Mouse (Mus musculus): Measurements from ENCODE around the gene Megf8. TPM values are rescaled to one million over a fixed set of nuclear protein-coding genes. Genes with fewer than 3 reads are reported as not detected.

Gene Megf8
- total and polyA plus RNA-seq, 3 experiments, result 37.1 to 102 (median 41.5) TPM

DNA sequence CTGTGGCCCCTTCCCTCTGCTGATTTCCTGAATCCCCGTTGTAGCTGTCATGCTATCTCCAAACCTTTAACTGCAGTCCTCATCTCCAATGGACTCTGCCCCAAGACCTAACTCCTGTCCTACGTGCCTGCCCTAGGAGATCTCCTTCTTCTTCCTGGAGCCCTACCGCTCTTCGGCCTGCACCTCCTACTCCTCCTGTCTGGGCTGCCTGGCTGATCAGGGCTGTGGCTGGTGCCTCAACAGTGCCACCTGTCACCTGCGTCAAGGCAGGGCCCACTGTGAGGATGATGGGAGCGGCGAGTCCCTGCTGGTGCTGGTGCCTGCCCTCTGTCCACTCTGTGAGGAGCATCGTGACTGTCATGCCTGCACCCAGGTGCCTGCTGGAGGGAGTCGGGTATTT lies 22.4 kb downstream of the Megf8 start:
- DNase-seq, result no peak

DNA sequence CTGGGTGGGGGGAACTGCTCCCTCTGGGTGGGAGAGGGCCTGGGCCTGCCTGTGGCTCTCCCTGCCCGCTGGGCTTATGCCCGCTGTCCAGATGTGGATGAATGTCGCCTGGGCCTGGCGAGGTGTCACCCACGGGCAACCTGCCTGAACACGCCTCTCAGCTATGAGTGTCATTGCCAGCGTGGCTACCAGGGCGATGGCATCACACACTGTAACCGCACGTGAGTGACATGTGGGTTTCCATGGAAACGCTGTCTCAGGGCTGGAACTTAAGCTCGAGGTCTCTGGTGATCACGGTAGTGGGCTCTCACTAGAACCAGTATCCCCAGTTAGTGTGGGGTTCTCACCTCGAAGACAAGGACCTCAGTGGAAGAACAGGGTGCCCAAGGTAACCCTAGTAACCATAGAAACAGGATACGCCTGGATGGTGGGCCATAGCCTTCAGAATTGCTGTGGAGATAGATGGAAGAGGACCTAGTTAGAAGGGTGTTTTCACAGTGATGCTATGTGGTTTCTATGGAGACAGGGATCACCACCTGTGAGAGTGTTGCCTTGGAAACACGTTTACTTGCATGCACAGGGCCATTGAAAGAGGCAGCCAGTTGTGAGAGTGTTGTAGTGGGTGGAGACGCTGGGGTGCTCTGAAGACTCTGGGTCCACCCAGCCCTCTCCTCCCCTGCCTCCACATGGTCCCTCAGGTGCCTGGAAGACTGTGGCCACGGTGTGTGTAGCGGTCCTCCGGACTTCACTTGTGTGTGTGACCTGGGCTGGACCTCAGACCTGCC lies 24.2 kb downstream of the Megf8 start:
- DNase-seq, result no peak

DNA sequence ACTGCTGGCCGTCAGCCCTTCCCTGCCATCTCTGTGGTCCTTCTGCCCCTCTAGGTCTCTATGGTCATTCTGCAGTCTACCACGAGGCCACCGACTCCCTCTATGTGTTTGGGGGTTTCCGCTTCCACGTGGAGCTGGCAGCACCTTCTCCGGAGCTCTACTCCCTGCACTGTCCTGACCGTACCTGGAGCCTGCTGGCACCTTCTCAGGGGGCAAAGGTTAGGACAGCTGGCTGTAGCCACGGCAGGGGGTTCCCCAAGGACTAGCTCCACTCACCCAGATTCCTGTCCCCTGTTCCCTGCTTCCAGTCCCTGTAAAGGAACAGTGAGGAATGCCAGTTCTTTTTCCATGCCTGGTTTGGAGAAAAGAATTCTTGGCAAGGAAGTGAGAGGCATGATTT lies 31.9 kb downstream of the Megf8 start:
- no peak for DNase-seq

DNA sequence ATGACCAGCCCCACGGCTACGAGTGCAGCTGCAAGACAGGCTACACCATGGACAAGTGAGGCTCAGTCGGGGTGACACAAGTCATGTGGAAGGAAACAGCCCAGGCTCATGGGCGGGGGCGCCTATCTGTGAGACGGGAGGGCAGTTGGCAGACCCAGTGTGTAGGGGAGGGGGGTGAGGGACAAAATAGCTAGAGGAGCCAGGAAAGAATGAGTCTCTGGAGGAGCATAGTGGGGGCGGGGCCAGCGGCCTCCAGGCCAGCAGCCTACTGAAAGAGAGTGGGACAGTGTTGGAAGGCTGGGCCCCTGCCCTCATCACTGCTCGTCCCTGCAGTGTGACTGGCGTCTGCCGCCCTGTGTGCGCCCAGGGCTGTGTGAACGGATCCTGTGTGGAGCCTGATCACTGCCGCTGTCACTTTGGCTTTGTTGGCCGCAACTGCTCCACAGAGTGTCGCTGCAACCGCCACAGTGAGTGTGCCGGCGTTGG lies 41.8 kb downstream of the Megf8 start:
- DNase-seq, result no peak

DNA sequence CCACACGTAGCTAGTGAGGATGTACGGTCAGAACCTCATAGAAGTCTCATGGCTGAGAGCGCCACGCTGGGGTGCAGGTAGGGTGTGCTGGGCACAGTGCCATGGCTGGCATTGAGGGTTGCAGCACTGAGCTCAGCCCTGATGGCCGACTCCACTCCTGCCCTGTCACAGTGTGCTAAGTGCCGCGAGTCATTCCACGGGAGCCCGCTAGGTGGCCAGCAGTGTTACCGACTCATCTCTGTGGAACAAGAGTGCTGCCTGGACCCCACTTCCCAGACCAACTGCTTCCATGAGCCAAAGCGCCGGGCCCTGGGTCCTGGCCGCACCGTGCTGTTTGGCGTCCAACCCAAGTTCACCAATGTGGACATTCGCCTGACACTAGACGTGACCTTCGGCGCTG lies 46.2 kb downstream of the Megf8 start:
- DNase-seq, result peak; percentile 69

DNA sequence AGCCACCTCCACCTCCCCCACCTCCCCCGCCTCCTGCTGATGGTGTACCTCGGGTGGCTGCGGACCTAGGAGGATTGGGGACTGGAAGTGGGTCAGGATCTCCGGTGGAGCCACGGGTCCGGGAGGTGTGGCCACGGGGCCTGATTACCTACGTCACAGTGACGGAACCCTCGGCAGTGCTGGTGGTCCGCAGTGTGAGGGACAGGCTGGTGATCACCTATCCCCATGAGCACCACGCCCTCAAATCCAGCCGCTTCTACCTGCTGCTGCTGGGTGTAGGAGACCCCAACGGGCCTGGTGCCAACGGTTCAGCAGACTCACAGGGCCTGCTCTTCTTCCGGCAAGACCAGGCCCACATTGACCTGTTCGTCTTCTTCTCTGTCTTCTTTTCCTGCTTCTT lies 46.7 kb downstream of the Megf8 start:
- no peak for DNase-seq

DNA sequence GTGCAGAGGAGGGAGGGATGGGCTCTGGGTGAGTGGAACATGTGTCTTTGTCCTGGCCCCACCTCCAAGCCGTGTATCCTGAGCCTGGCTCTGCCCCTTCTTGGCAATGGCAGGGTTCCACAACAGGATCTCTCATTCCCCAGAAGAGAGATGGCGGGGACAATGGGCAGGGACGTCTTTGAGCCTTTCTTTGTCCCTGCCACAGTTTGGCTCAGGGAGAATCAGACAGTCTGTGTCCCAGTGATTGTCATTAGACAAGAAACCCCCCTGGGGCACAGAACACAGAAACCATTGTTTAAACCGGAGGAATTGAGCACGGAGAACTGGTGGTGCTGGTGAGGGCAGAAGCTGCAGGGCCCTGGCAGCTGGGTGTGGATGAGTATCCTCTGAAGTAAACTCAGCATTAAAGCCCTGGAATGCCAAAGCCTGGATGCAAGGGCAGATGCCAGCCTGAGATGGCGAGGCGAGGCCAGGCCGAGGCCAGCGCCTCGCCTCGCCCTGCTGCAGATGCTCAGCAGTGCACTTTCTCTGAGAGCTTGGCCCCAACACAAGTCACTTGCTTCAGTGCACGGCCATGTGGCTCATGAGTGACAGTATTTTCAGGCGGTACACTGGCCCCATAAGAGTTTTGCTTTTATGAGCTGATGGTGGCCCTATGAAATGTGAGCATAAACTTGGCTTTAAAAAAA lies 49.1 kb downstream of the Megf8 start:
- no peak for DNase-seq

DNA sequence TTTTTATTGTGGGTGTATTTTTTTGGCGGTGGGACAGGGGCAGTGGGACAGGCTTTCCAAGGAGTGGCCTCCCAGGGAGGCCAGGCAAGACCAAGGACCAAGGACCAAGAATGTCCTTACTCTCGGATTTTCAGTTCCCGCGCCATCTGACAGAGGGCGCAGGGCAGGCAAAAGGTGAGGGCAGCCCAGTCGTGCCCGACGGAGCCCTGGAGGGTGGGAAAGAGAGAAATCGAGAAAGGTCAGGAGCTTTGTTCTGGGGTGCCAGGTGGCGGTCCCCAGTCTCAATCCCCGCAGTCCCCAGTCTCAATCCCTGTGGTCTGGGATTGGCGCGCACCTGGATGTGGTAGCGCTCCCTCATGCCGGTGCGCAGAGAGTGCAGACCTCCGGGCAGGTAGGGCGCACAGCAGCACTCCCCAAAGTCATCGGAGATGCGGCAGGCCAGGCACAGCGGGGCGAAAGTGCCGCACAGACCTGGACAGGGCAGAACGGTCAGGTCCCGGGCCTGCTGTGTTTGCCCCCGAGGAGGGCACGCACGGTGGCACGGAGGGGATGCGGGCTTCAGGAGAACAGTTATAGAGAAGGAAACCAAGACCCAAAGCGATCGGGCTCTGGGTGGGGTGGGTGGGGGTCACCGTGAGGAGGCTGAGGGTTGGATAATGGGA lies 50.8 kb downstream of the Megf8 start:
- peak; percentile 56 for DNase-seq

DNA sequence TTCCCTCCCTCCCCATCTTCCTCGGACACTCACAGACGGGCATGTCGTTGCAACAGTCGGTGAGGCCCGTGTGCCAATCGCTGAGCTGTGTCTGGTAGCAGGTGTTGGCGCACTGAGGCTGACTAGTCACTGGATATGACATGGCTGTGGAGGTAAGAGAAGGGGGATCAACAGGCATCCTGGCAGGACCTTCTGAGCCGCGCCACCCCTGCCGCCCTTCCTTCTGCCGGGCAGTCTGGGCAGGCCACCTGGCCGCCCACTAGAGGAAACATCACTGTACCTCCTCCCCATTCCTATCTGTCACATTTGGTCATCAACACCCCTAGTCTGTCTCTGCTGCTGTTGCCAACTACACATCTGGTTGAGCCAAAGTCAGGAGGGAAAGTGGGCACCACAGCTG lies 51.4 kb downstream of the Megf8 start:
- no peak for DNase-seq

DNA sequence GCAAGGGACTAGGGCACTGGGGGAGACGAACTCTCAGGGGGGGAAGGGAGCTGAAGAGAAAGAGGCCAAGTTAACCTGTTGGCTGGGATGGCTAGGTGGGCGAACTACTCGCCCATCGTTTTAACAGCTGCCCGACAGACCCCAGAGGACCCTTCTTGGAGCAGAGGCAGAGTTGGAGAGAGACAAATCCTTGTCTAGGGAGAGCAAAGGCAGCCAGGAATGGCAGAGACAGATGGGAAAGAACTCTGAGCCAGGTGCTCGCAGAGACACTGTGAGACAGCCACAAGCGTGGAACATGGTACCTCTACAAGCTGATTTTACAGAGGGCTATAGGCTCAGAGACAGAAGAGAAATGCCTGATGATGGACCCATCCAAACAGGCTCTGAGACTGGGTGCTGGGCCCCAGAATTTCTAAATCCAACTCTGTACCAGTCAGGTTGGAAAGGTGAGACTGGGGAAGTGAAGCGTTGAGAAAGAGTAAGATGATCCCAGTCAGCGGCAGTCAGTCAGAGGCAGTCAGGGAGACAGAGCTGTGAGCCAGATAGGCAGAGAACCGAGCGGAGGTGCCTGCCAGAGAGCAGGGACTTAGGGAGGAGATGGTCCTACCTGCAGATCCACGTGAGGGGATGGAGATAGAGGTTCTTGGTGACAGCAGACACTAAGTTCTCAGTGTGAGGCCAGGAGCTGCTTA lies 52.2 kb downstream of the Megf8 start, which contains the start of gene Cnfn:
Cnfn (minus strand) TSS at position 667 of the 692 bp plus-strand sequence.
- DNase-seq, result no peak

DNA sequence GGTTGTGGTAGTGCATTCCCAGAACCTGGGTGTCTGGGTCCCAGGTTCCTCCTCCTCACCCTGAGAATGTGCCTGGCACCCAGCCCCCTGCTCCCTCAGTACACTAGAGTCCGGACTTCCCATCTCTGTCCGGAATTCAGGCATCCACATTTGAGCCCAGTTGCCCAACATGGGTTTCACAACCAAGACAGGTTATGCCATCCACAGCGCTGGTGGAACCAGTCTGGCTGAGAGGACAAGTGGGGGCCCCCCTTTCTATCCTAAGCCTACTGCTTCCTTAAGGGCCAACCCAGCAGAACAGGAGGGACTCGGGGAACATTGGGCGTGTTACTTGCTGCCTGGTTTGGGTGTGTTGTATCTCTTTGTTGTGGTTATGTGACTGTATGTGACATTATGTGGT lies 55.5 kb downstream of the Megf8 start:
- DNase-seq, result no peak

DNA sequence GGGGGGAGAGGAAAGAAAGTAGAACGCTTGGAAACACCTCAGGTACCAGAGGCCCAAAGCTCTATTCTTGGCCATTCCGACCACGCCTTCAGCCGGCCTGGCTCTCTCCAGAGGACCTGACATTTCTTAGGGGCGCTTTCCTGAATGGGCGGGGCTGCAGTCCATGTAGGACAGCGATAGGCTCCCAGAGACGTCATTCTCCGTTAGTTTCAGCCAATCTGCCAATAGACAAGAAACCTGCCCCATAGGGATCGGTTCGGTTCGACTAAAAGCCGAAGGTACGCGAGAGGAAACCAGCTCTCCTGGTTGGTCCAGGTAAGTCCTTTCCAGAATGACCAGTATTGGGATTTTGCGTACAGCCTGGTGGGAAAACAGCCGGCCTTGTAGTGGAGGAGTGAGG lies 59.6 kb downstream of the Megf8 start:
- peak; percentile 94 for DNase-seq

DNA sequence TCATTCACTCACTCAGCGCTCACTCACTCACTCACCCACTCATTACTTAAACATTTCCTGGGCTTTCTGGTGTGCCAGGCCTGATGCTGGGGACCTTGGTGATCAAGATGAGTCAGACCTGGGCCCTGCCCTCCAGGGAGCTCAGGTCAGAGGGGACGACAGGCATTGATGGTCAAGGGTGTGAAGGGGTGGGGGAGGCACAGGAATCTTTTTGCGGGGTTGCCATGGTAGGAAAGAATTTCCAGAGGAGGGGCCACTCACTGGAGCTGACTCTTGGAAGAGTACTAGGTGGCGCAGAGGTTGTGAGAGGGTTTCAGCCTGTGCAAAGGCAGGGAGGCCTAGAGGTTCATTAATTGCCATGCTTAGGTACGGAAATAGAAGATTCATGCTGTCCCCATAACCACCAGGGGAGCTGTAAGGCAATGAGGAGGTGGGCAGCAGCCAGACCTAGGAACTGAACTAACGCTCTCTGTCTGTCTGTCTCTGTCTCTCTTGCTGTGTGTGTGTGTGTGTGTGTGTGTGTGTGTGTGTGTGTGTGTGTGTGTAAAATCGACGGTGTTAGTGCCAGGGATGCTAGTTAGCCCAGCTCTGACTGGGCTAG lies 60.2 kb downstream of the Megf8 start:
- DNase-seq, result peak; percentile 88

DNA sequence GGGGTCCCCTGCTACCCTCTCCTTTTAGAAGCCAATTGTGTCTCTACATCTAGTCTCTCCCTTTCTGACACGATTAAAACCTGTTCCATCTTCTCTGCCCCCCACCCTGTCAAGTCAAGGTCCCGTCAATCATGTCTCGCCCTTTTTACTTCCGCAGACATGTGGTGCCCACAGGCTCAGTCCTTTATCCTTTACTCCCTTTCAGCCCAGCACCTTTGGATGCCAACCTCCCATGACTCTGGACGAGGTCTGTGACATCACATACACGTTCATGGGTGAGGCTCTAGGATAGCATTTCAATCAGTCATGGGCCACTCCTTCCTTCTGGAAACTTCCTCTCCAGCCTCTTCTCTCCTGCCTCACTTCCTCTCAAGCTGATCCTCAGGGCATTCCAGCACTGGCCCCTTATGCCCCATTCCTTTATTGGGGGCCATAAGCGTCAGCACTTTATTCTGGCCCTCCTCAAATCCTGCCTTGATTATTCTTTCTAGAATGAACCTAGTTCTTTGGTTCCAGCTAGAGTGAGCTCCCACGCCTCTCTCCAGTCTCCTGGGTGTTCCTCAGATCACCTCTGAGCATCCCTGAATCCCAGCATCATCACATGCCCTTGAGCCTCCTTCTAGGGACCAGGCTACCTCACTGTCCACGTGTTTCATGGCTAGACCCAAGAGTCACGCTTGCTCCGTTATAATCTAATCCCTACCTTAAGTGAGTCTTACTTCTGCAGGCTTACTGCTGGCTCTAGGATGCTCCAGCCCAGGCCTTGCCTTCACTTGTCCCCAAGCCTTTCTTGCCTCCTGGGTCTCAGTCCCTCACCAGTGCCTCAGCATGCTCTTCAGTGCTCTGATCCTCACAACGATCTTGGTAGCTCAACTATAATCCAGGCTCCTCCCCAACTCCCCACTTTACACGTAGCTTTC lies 61.5 kb downstream of the Megf8 start:
- no peak for DNase-seq

DNA sequence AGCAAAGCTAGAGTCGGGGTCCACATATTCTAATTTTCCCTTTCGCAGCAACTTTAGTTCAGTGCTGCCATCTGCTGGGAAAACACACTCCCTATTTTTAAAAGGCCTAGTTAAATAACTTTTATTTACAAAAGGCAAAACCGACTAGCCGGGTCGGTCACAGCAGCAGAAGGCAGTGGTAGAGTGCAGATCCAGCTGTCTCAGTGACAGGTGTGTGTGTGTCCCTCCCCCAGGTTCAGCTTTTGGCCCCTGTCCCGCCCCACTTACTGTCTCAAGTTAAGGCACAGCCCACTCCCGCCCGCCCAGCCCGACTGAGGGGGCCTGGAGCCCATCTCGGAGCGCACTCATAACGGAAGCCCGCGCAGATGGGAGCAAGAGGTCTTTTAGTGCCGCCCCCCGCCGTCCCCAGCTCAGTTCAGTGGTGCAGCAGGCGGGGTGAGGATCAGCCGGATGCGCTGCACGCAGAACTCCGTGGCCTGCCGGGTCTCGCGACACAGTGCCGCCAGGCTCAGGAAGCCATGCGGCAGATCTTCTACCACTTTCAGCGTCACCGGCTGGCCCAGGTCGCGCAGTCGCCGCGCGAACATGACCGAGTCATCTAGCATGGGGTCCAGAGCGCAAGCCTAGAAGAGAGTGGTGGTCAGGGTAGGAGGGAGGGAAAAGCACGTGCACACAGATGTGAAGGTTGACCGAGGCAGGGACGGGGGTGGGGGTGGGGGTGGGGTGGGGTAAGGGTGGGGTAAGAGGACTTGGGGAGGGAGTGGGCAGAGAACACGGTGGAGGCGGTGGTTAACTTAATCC lies 62.8 kb downstream of the Megf8 start:
- DNase-seq, result peak; percentile 62

DNA sequence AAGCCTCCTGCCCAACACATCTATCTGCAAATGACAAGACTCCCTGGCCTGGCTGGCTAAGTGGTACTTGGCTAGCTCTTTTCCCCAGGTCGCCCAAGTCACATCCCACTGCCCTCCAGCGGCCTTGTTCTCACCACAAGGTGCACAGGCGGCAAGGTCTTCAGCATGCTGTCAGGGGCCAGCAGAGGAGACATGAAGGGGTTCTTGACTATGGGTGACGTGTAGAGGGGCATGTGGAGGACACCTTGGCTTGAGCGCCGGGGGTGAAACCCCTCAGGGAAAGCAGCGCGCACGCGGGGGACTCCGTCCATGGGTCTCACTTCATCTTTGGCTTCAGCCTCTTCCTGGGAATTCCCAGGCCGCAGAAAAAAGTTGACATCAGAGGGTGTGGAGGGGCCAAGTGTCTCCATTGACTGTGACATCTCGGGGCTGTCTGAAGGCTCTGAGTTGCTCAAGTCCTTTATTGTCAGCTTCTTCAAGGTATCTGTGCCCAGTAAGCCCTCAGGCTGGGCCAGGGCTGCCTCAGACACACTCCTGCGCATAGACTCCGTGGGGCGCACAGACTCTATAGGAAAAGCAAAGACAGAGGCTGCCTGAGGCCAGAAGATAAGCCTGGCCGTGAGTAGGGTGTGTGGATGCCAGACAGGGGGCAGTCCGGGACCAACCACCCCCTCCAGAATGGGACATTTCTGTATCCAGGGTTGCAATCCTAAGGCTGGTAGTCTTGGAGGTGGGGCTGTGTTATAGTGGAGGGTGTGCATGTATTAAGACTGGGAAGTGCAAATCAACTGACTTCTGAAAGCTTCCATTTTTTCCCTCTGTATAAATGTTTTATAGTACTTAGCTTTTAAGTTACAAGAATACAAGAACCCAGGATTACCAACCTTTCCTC lies 63.7 kb downstream of the Megf8 start:
- DNase-seq, result peak; percentile 54

DNA sequence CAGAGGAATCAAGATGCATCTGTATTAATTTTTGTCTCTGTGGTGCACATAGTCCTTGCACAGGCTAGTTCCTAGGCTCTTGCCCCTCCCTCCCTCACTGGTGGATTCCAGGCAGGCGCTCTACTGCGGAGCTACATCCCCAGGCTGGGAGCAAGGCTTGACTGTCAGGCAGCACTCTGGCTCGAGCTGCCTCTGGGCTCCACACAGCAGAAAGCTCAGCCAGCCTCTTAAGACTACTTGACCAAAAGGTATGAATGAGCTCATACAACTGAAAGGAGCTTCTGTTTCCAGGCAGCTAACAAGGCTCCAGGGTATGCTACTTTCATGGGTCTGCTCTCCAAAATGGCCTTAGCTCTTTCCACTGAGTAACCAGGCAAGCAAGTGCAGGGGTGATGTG lies 64.3 kb downstream of the Megf8 start:
- DNase-seq, result no peak

DNA sequence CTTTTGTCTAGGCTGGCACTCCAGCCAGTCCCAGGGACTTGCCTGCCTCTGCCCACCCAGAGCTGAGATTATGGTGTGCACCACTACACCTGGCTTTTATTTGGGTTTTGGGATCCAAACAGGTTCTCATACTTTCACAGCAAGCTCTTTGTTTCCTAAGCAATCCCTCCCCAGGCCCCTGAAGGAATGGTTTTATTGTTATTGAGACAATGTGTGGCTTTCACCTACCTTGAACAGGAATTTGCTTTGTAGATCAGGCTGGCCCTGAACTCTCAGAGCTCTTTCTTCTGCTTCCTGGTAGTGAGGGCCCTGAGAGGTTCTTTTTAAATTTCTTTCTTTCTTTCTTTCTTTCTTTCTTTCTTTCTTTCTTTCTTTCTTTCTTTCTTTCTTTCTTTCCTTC lies 65.6 kb downstream of the Megf8 start:
- no peak for DNase-seq

DNA sequence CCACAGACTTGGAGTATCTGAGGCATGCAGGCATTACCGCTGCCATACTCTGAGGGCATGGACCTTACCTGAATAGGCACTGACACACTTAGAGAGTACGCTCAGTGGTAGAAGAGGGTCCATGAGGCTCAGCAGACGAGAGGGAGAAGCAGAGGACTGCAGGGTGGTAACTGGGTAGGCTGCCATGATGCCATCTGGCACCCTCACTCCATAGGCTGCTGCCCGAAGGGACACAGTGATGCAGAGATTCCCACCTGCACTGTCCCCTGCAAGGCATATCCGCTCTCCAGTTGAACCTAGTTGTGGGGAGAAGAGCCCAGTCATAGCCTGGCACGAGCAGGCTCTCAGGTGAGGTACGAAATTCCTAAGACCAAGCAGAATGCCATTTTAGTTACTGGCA lies 66.4 kb downstream of the Megf8 start:
- no peak for DNase-seq

All from adrenal gland, adult 2 months (tissue).